Mouse (Mus musculus): Measurements from ENCODE around the gene Pknox1. TPM values are rescaled to one million over a fixed set of nuclear protein-coding genes. Genes with fewer than 3 reads are reported as not detected.
A peak's percentile ranks its signal among the peaks of the same experiment; 100 is the strongest.

The Pknox1 gene
- polyA plus RNA-seq, 1 experiment from 2014 or later: 16.7 TPM

DNA sequence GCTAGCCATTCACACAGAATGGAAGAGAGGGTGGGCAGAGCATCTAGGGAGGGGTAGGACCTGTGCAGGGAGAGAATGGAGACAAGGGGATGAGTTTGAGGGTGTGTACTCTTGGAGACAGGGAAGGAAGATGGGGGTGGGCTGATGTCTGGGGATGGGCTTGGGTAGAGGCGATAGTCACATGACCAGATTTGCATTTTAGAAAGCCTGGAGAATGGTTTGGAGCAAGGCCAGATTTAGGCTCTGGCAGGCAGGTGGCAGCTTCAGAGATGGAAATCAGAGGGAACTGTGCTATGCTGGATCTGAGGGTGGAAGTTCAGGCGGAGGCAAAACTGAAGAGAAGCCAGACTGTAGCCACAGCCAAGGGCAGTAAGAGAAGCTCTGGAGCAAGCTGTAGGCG is 15.8 kb downstream of the Pknox1 start:
- 67% methylated on average over 3 of the region's 3 CpGs for WGBS (ENCODE audit: insufficient replicate concordance)
- H3K4me2 ChIP-seq: no peak overlapping the region
- peaks cover 21% of the 10 kb centered on the region for H3K36me3 ChIP-seq
- ATAC-seq: no peak
- no peak overlapping the region for H3K27ac ChIP-seq
- H3K4me3 ChIP-seq: no peak overlapping the region
- H3K9me3 ChIP-seq (replicated peaks): no peaks in the 10 kb centered on the region
- 0 out of 2 replicates have a peak, but pooled peaks cover 14% of the 10 kb centered on the region for H3K4me1 ChIP-seq
- H3K9ac ChIP-seq: no peak overlapping the region
- no peaks in the 10 kb centered on the region for H3K27me3 ChIP-seq (replicated peaks)

DNA sequence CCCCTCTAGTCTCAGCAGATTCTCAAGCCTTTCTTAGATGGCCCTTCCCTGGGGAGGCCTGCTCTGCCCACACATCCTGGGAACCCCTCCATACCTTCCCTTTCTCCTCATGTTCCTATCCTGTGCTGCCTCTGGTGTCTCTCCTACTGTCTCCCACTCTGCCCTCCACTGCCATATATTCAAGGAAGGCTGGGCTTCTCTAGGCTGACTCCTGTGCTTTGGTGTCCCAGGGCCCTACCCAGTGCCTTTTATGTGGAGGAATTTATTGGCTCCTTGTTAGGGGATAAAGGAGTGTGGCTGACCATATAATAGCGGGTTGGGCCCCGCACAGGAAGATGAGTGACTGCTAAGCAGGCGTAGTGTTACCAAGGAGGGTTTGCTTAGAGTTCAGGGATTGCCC is 18.7 kb downstream of the Pknox1 start:
- H3K27ac ChIP-seq: no peak overlapping the region
- H3K36me3 ChIP-seq: peaks cover 22% of the 10 kb centered on the region; the same call in 1 of the 2 replicates
- no peak for ATAC-seq
- no peak overlapping the region for H3K9ac ChIP-seq
- H3K9me3 ChIP-seq (replicated peaks): no peaks in the 10 kb centered on the region
- 0 out of 2 replicates have a peak, but pooled peaks cover 2% of the 10 kb centered on the region for H3K4me1 ChIP-seq
- no peak overlapping the region for H3K4me3 ChIP-seq
- no peak overlapping the region for H3K4me2 ChIP-seq
- 80% methylated on average over 3 of the region's 3 CpGs for WGBS (ENCODE audit: insufficient replicate concordance)
- H3K27me3 ChIP-seq (replicated peaks): no peaks in the 10 kb centered on the region

DNA sequence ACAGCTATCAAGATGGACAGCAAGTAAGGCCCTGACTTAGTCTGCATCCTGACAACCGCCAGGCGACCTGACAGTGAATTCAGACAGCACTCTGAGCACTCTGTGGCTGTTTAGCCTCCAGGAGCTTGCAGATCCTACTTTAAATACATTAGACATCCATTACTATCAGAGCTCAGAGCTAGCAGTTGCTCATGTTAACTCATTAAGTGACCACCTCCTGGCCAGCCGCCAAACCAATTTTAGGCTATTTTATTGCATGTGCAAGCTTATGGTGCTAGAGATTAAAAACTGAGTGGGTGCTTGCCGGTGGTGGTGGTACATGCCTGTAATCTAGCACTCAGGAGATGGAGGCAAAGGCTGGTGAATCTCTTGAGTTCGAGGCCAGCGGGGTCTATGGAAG is 19.2 kb downstream of the Pknox1 start:
- H3K27me3 ChIP-seq (replicated peaks): no peaks in the 10 kb centered on the region
- 0 out of 2 replicates have a peak, but pooled peaks cover 2% of the 10 kb centered on the region for H3K4me1 ChIP-seq
- 77% methylated on average over 6 of the region's 6 CpGs for WGBS (ENCODE audit: insufficient replicate concordance)
- no peak overlapping the region for H3K4me2 ChIP-seq
- H3K4me3 ChIP-seq: no peak overlapping the region
- no peaks in the 10 kb centered on the region for H3K9me3 ChIP-seq (replicated peaks)
- H3K9ac ChIP-seq: no peak overlapping the region
- no peak overlapping the region for H3K27ac ChIP-seq
- H3K36me3 ChIP-seq: peaks cover 22% of the 10 kb centered on the region; the same call in 1 of the 2 replicates
- ATAC-seq: no peak

DNA sequence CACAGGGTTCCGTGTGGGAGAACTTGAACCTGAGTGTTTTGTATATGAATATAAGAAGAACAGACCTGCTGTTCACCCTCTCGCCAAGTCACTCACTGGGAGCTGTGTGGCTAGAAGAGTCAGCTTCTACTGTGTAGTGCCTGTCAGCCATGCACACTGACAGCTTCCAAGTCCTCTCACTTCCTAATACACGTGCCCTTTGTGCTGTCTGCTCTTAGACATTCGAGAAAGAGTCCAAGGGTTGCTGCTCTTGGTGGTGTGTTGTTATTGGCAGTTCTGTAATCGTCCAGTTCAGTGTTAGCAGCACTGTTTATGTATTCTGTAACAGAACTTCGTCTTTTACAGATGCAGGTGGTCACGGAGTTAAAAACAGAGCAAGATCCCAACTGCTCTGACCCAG is 23.6 kb downstream of the Pknox1 start:
- no peak overlapping the region for H3K4me3 ChIP-seq
- ATAC-seq: no peak
- H3K27ac ChIP-seq: no peak overlapping the region
- no peak overlapping the region for H3K4me2 ChIP-seq
- 70% methylated on average over 7 of the region's 7 CpGs for WGBS (ENCODE audit: insufficient replicate concordance)
- H3K4me1 ChIP-seq: 0 out of 2 replicates have a peak, but pooled peaks cover 2% of the 10 kb centered on the region
- H3K9me3 ChIP-seq (replicated peaks): no peaks in the 10 kb centered on the region
- no peaks in the 10 kb centered on the region for H3K27me3 ChIP-seq (replicated peaks)
- no peak overlapping the region for H3K9ac ChIP-seq
- H3K36me3 ChIP-seq: peaks cover 59% of the 10 kb centered on the region

DNA sequence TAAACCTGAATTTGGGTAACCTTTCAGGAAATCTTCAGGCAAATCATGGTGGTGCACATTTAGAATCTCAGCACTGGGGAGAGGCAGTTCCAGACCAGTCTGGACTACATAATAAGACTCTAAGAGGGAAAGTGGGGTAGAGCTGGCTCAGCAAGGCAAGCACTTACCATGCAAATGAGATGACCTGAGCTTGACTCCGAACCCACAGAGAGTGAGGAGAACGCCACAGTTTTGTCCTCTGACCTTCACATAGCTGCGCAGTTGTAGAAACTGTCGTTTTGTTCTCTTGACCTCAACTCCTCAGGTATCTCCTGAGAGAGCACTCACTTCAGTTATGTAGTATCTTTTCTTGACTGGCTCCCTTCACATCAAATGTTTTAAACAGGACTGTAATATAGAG is 24.2 kb downstream of the Pknox1 start:
- H3K4me1 ChIP-seq: 0 out of 2 replicates have a peak, but pooled peaks cover 2% of the 10 kb centered on the region
- H3K9me3 ChIP-seq (replicated peaks): no peaks in the 10 kb centered on the region
- H3K36me3 ChIP-seq: peaks cover 63% of the 10 kb centered on the region
- WGBS (ENCODE audit: insufficient replicate concordance): 88% methylated on average over 4 of the region's 4 CpGs
- ATAC-seq: no peak
- no peak overlapping the region for H3K4me2 ChIP-seq
- H3K9ac ChIP-seq: no peak overlapping the region
- no peak overlapping the region for H3K4me3 ChIP-seq
- no peaks in the 10 kb centered on the region for H3K27me3 ChIP-seq (replicated peaks)
- no peak overlapping the region for H3K27ac ChIP-seq

DNA sequence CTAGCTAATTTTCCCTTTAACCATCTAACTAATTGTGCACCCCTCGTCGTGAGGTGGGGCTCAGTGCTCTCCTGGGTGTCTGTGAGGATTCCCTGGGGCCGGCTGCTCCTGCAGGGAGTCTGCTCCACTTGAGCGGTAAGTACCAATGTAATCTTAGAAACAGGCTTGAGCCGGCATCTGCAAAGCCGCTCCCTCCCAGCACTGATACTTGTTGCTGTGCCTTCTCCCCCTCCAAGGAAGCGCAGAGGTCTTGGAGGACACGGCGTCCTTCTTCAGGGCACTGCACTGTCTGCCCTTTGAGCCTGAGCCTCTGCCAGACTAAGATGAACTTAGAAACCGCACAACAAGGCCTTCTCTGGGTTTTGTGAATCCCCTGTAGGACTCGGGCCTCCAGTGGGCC is 26.3 kb downstream of the Pknox1 start:
- Histone ChIP-seq H3K9ac (no peak overlapping the region), H3K36me3 (peaks cover 61% of the 10 kb centered on the region), H3K4me1 (peaks cover 2% of the 10 kb centered on the region; the same call in 1 of the 2 replicates), H3K4me3 (no peak overlapping the region), H3K4me2 (no peak overlapping the region), H3K27me3 (replicated peaks) (no peaks in the 10 kb centered on the region), H3K27ac (no peak overlapping the region), H3K9me3 (replicated peaks) (no peaks in the 10 kb centered on the region)
- WGBS (ENCODE audit: insufficient replicate concordance): 80% methylated on average over 11 of the region's 11 CpGs
- ATAC-seq: no peak

DNA sequence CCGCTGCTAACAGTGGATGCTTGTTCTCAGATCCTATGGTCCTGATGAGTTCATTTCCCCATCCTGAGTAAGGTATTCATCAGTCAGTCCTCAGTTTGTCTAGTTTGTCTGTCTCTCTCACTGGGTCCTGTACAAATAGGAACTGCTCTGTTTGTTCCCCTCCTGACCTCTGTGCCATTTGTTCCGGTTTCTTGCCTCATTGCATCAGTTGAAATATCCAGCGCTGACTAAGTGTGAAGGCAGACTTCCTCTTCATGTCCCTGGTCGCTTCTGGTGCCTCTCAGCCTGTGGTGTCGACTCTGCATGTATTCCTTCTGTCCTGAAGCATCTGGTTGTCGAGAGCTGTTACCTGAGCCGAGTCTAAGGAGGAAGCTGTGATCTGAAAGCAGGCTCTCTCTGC is 30.1 kb downstream of the Pknox1 start:
- WGBS (ENCODE audit: insufficient replicate concordance): 50% methylated on average over 7 of the region's 7 CpGs
- ATAC-seq: no peak

DNA sequence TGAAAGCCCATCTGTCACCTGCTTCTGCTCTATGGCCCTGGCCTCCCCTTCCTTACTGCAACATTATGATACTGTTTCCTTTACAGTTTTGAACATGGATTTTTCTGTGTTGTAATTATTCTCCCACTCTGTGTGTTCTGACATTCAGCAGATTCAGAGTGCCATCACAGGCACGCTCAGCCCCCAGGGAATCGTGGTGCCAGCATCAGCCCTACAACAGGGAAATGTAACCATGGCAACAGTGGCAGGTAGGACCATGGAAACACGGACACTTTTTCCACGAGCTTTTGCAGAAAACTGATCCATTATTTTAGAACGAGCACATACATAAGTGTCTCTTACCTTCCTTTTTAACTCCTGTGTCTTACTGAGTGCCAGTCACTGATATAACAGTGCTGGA is 30.5 kb downstream of the Pknox1 start:
- Histone ChIP-seq H3K4me3 (no peak overlapping the region), H3K27me3 (replicated peaks) (no peaks in the 10 kb centered on the region), H3K36me3 (peaks cover 80% of the 10 kb centered on the region), H3K4me1 (no peaks in the 10 kb centered on the region; the same call in 1 of the 2 replicates), H3K9ac (no peak overlapping the region), H3K4me2 (no peak overlapping the region), H3K9me3 (replicated peaks) (no peaks in the 10 kb centered on the region), H3K27ac (0 out of 2 replicates have a peak overlapping the region, but pooled peaks have one; percentile 2)
- no peak for ATAC-seq
- WGBS (ENCODE audit: insufficient replicate concordance): 70% methylated on average over 5 of the region's 5 CpGs

More for the DNA sequence above, 30.1 kb downstream of the Pknox1 start:
- H3K27me3 ChIP-seq (replicated peaks): no peaks in the 10 kb centered on the region
- H3K36me3 ChIP-seq: peaks cover 77% of the 10 kb centered on the region
- no peak overlapping the region for H3K4me2 ChIP-seq
- H3K4me3 ChIP-seq: no peak overlapping the region
- no peaks in the 10 kb centered on the region; the same call in 1 of the 2 replicates for H3K4me1 ChIP-seq
- 0 out of 2 replicates have a peak overlapping the region, but pooled peaks have one; percentile 2 for H3K27ac ChIP-seq
- no peak overlapping the region for H3K9ac ChIP-seq
- H3K9me3 ChIP-seq (replicated peaks): no peaks in the 10 kb centered on the region

DNA sequence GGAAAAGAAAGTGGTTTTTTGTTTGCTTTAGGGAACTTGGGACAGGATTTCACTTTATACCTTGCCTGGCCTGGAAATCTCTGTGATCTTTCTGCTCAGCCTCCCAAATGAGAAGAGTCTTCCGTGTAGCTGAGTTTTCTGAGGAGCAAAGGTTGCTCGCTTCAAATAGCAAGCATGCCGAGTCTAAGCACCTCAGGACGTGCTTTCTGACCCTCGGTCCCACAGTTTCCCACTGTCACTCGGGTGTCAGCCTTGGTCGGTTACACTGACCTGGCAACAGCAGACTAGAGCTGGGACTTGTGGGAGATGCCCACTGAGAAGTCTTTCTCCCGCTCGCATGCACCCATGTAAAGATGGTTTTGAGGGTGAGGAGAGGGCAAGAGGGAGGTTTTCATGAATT is 33.4 kb downstream of the Pknox1 start:
- 85% methylated on average over 9 of the region's 9 CpGs for WGBS (ENCODE audit: insufficient replicate concordance)
- no peak for ATAC-seq

DNA sequence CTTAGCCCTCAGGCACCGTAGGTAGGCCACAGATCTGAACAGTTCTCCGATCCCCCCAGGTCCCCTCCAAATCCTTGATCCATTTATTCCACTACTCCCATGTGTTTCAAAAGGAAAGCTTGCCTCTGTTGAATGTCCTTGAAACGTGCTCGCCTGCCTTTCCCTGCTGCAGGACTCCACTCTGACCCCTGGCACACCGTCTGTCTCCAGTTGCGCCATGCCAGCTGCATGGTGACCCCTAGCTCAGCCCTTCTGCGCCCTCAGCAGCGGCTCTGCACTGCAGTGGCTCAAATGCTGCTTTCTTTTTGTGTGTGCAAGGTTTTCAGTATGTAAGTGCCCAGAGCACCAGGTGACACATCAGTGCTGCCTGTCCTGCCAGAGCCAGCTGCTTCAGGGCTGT is 34.1 kb downstream of the Pknox1 start:
- H3K4me2 ChIP-seq: no peak overlapping the region
- H3K4me3 ChIP-seq: no peak overlapping the region
- H3K27me3 ChIP-seq (replicated peaks): no peaks in the 10 kb centered on the region
- 73% methylated on average over 8 of the region's 8 CpGs for WGBS (ENCODE audit: insufficient replicate concordance)
- H3K36me3 ChIP-seq: peaks cover 66% of the 10 kb centered on the region
- no peak overlapping the region for H3K9ac ChIP-seq
- no peak overlapping the region for H3K27ac ChIP-seq
- H3K4me1 ChIP-seq: no peaks in the 10 kb centered on the region; the same call in 1 of the 2 replicates
- no peak for ATAC-seq
- no peaks in the 10 kb centered on the region for H3K9me3 ChIP-seq (replicated peaks)

More for the DNA sequence above, 33.4 kb downstream of the Pknox1 start:
- H3K36me3 ChIP-seq: peaks cover 66% of the 10 kb centered on the region
- H3K4me2 ChIP-seq: no peak overlapping the region
- no peak overlapping the region for H3K27ac ChIP-seq
- H3K9ac ChIP-seq: no peak overlapping the region
- no peak overlapping the region for H3K4me3 ChIP-seq
- H3K9me3 ChIP-seq (replicated peaks): no peaks in the 10 kb centered on the region
- H3K4me1 ChIP-seq: no peaks in the 10 kb centered on the region; the same call in 1 of the 2 replicates
- no peaks in the 10 kb centered on the region for H3K27me3 ChIP-seq (replicated peaks)

DNA sequence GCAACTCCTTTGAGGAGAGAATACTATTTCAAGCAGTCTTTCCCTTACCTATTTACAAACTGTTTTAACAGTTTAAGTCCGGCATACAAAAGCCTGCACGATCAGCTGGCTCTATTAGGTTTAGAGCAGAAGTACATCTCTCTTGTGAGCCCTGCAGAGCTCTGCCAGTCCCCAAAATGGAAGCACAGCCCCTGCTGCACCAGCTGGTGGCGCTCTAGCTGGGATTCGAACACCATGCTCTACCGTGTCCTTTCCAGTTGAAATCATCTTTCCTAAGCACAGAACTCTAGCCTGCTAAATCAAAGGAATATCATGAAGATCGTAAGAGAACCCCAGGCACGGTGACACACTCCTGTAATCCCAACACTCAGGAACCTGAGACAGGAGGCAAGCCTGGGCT is 41.9 kb downstream of the Pknox1 start:
- no peaks in the 10 kb centered on the region for H3K9me3 ChIP-seq (replicated peaks)
- no peaks in the 10 kb centered on the region for H3K4me1 ChIP-seq
- 76% methylated on average over 7 of the region's 7 CpGs for WGBS (ENCODE audit: insufficient replicate concordance)
- no peak overlapping the region for H3K9ac ChIP-seq
- peaks cover 49% of the 10 kb centered on the region for H3K36me3 ChIP-seq
- H3K4me2 ChIP-seq: no peak overlapping the region
- ATAC-seq: no peak
- no peaks in the 10 kb centered on the region for H3K27me3 ChIP-seq (replicated peaks)
- no peak overlapping the region for H3K4me3 ChIP-seq
- H3K27ac ChIP-seq: no peak overlapping the region

DNA sequence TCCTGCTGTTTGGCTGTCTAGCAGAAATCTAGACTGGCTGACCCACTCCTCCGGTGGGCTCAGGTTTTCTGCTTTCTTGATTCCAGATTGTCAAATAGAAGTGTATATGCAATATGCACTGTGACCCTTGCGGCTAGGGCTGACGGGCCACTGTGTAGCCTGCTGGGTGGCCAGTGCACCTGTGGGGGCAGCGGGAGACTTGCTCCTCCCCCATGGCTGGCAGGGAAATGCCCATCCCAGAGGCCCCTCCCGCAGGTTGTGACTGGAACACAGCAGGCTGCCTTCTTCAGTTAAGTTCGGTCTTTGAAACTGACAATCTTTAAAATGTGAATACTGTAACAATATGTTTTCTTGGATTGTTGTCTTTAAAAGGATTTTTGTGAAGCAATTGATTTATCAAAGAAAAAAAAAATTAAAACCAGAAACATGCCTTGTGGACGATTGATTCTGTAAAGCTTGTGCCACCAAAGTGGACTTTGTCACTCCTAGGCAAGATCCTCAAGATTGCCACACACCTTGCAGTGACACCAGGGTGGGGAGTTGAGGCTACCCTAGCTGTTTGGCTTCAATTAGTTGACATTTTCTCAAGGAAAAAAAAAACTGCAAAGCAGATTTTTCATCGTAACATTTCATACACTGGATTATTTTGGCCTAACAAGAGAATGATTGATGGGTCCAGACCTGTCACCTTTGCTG is 42.9 kb downstream of the Pknox1 start:
- H3K27ac ChIP-seq: no peak overlapping the region

More for the DNA sequence above, 42.9 kb downstream of the Pknox1 start:
- no peak for ATAC-seq
- peaks cover 42% of the 10 kb centered on the region for H3K36me3 ChIP-seq
- H3K4me2 ChIP-seq: no peak overlapping the region
- 84% methylated on average over 8 of the region's 8 CpGs for WGBS (ENCODE audit: insufficient replicate concordance)
- no peak overlapping the region for H3K9ac ChIP-seq
- no peak overlapping the region for H3K4me3 ChIP-seq
- no peaks in the 10 kb centered on the region for H3K4me1 ChIP-seq
- no peaks in the 10 kb centered on the region for H3K9me3 ChIP-seq (replicated peaks)
- H3K27me3 ChIP-seq (replicated peaks): no peaks in the 10 kb centered on the region

All from liver, embryonic 12.5 days (tissue).